Mouse (Mus musculus) forebrain, embryonic 14.5 days (tissue): Measurements from ENCODE around the gene Tmem62. TPM values are rescaled to one million over a fixed set of nuclear protein-coding genes. Genes with fewer than 3 reads are reported as not detected.
"Not testable (repeated sequence)": the region's sequence is repeated elsewhere in the genome, so short reads cannot be mapped to it uniquely, and the experiment has no call there.

Experiments used
- ATAC-seq: fragments of 200-750 bp; cut with Nextera tagmentation; 2 replicates; pipeline ENCODE4 v1.8.0; 2017; ENCODE audit warnings: mild to moderate bottlenecking, moderate library complexity
- DNase-seq: peaks from one replicate; pipeline ENCODE4 v3.0.0-alpha.2; 2015; ENCODE audit warnings: low spot score
- H3K27ac ChIP-seq: fragments of 300-500 bp; sonication (generic); 2 replicates; pipeline ENCODE4 v1.5.1; 2014; ENCODE audit warnings: low read depth, mild to moderate bottlenecking, control low read depth, low read length, moderate library complexity
- H3K27me3 ChIP-seq: fragments of 300-500 bp; sonication (generic); replicated peaks from 2 replicates; pipeline ENCODE4 v1.6.1; 2014; ENCODE audit warnings: low read length, control low read depth, mixed read lengths; ENCODE audit not compliant: control insufficient read depth, insufficient read depth
- H3K36me3 ChIP-seq: fragments of 300-500 bp; sonication (generic); 2 replicates; pipeline ENCODE4 v1.6.1; 2014; ENCODE audit warnings: low read length, control low read depth; ENCODE audit not compliant: control insufficient read depth, insufficient read depth
- H3K4me1 ChIP-seq: fragments of 300-500 bp; sonication (generic); 2 replicates; pipeline ENCODE4 v1.6.1; 2014; ENCODE audit warnings: antibody characterized with exemption, low read length, control low read depth; ENCODE audit not compliant: control insufficient read depth, insufficient read depth
- H3K4me2 ChIP-seq: fragments of 300-500 bp; sonication (generic); 2 replicates; pipeline ENCODE4 v1.6.1; 2014; ENCODE audit warnings: mild to moderate bottlenecking, control low read depth, low read length
- H3K4me3 ChIP-seq: fragments of 300-500 bp; sonication (generic); 2 replicates; pipeline ENCODE4 v1.5.1; 2014; ENCODE audit warnings: low read depth, low read length, control low read depth
- H3K9ac ChIP-seq: fragments of 300-500 bp; sonication (generic); 2 replicates; pipeline ENCODE4 v1.6.1; 2014; ENCODE audit warnings: mild to moderate bottlenecking, low read length, control low read depth, moderate library complexity
- H3K9me3 ChIP-seq: fragments of 300-500 bp; sonication (generic); replicated peaks from 2 replicates; pipeline ENCODE4 v1.6.1; 2016; ENCODE audit warnings: low read length, control low read depth, mixed read lengths; ENCODE audit not compliant: control insufficient read depth
- WGBS: fragments of 180-500 bp; shearing (Covaris S2); extraction: QIAGEN DNeasy Blood & Tissue Kit; methylation state at CpG from one replicate; pipeline ENCODE4 v1.1.7; 2014; 5-methylcytosine and 5-hydroxymethylcytosine counted together
- polyA plus RNA-seq: library from polyadenylated mRNA; unstranded; fragments of >200 nt; fragmentation: Nextera tagmentation; extraction: Ambion mirVana; gene quantifications from 2 replicates; pipeline ENCODE4 v1.2.1, GENCODE M21; 2014

Gene Tmem62
- polyA plus RNA-seq, 1 experiment from 2014 or later: 7.9 TPM

- H3K9me3 ChIP-seq: no peaks in the 10 kb centered on the region
- ATAC-seq (no peak), DNase-seq (no peak)
- WGBS: 73% methylated on average over 2 of the region's 2 CpGs
- H3K4me3 ChIP-seq: no peak overlapping the region
- H3K27me3 ChIP-seq: no peaks in the 10 kb centered on the region
- H3K9ac ChIP-seq: no peak overlapping the region
- no peaks in the 10 kb centered on the region for H3K4me1 ChIP-seq
- no peak overlapping the region for H3K4me2 ChIP-seq
- no peak overlapping the region for H3K27ac ChIP-seq
- H3K36me3 ChIP-seq: no peaks in the 10 kb centered on the region
These were observed 4.0 kb downstream of the Tmem62 start for GRCm38 (mm10) chr2:120980861-120981260.

- no peak for ATAC-seq
- H3K36me3 ChIP-seq: no peaks in the 10 kb centered on the region; the same call in 1 of the 2 replicates
- WGBS: 3% methylated on average over 2 of the region's 2 CpGs
These were observed 6.8 kb downstream of the Tmem62 start for GRCm38 (mm10) chr2:120983611-120984010.

GRCm38 (mm10) chr2:120985241-120985640, 8.4 kb downstream of the Tmem62 start:
- no peak overlapping the region for H3K9ac ChIP-seq
- no peaks in the 10 kb centered on the region for H3K27me3 ChIP-seq
- no peak overlapping the region for H3K4me3 ChIP-seq
- H3K9me3 ChIP-seq: no peaks in the 10 kb centered on the region
- DNase-seq (no peak), ATAC-seq (no peak)
- no peak overlapping the region for H3K4me2 ChIP-seq
- H3K27ac ChIP-seq: no peak overlapping the region
- no peaks in the 10 kb centered on the region for H3K4me1 ChIP-seq
- no peaks in the 10 kb centered on the region; the same call in 1 of the 2 replicates for H3K36me3 ChIP-seq
- WGBS: 95% methylated on average over 1 of the region's 1 CpGs

More at GRCm38 (mm10) chr2:120983611-120984010, 6.8 kb downstream of the Tmem62 start:
- Histone ChIP-seq H3K4me2 (no peak overlapping the region), H3K4me3 (no peak overlapping the region), H3K4me1 (no peaks in the 10 kb centered on the region), H3K9me3 (no peaks in the 10 kb centered on the region), H3K9ac (no peak overlapping the region), H3K27ac (no peak overlapping the region), H3K27me3 (no peaks in the 10 kb centered on the region)
- peak; percentile 3 for DNase-seq

- H3K4me3 ChIP-seq: no peak overlapping the region
- H3K36me3 ChIP-seq: no peaks in the 10 kb centered on the region; the same call in 1 of the 2 replicates
- H3K9me3 ChIP-seq: no peaks in the 10 kb centered on the region
- H3K4me1 ChIP-seq: no peaks in the 10 kb centered on the region
- no peak overlapping the region for H3K9ac ChIP-seq
- H3K27me3 ChIP-seq: no peaks in the 10 kb centered on the region
- no peak overlapping the region for H3K27ac ChIP-seq
- H3K4me2 ChIP-seq: no peak overlapping the region
- DNase-seq (no peak), ATAC-seq (no peak)
- 77% methylated on average over 4 of the region's 4 CpGs for WGBS
These were observed 14.4 kb downstream of the Tmem62 start for GRCm38 (mm10) chr2:120991196-120991595.

- not testable (repeated sequence) for H3K9me3 ChIP-seq, H3K27ac ChIP-seq, H3K9ac ChIP-seq, H3K4me2 ChIP-seq, H3K27me3 ChIP-seq, H3K36me3 ChIP-seq, ATAC-seq, H3K4me3 ChIP-seq, H3K4me1 ChIP-seq, DNase-seq
- 81% methylated on average over 1 of the region's 1 CpGs for WGBS
These were observed 19.8 kb downstream of the Tmem62 start for GRCm38 (mm10) chr2:120996607-120997006.

- Histone ChIP-seq H3K9ac (no peak overlapping the region), H3K4me3 (no peak overlapping the region), H3K27ac (no peak overlapping the region), H3K4me2 (no peak overlapping the region), H3K36me3 (no peaks in the 10 kb centered on the region), H3K27me3 (no peaks in the 10 kb centered on the region), H3K9me3 (no peaks in the 10 kb centered on the region), H3K4me1 (no peaks in the 10 kb centered on the region)
- WGBS: 82% methylated on average over 8 of the region's 8 CpGs
- ATAC-seq (no peak), DNase-seq (no peak)
These were observed 22.0 kb downstream of the Tmem62 start for GRCm38 (mm10) chr2:120998863-120999262.

GRCm38 (mm10) chr2:121003586-121003985, 26.8 kb downstream of the Tmem62 start:
- no peaks in the 10 kb centered on the region for H3K4me1 ChIP-seq
- no peaks in the 10 kb centered on the region for H3K27me3 ChIP-seq
- H3K36me3 ChIP-seq: no peaks in the 10 kb centered on the region
- no peak overlapping the region for H3K9ac ChIP-seq
- no peak overlapping the region for H3K4me3 ChIP-seq
- no peak for DNase-seq
- H3K9me3 ChIP-seq: no peaks in the 10 kb centered on the region
- ATAC-seq: no peak
- no peak overlapping the region for H3K4me2 ChIP-seq
- 67% methylated on average over 2 of the region's 2 CpGs for WGBS
- H3K27ac ChIP-seq: no peak overlapping the region

GRCm38 (mm10) chr2:121004018-121004811, 27.4 kb downstream of the Tmem62 start:
- Histone ChIP-seq H3K9ac (no peak overlapping the region), H3K4me3 (no peak overlapping the region), H3K36me3 (no peaks in the 10 kb centered on the region), H3K27ac (no peak overlapping the region), H3K4me1 (peaks cover 4% of the 10 kb centered on the region), H3K9me3 (no peaks in the 10 kb centered on the region), H3K4me2 (no peak overlapping the region), H3K27me3 (no peaks in the 10 kb centered on the region)
- DNase-seq (no peak), ATAC-seq (no peak)
- WGBS: 83% methylated on average over 7 of the region's 7 CpGs

- H3K4me1 ChIP-seq: peaks cover 7% of the 10 kb centered on the region
- WGBS: 87% methylated on average over 1 of the region's 1 CpGs
These were observed 30.2 kb downstream of the Tmem62 start for GRCm38 (mm10) chr2:121006986-121007385.

More at GRCm38 (mm10) chr2:121006986-121007385, 30.2 kb downstream of the Tmem62 start:
- no peak for ATAC-seq
- Histone ChIP-seq H3K9me3 (no peaks in the 10 kb centered on the region), H3K4me3 (no peak overlapping the region), H3K27ac (no peak overlapping the region), H3K36me3 (peaks cover 10% of the 10 kb centered on the region; the same call in 1 of the 2 replicates), H3K9ac (no peak overlapping the region), H3K4me2 (no peak overlapping the region), H3K27me3 (no peaks in the 10 kb centered on the region)
- DNase-seq: no peak
